Mouse (Mus musculus) cerebellum, postnatal 36 days (tissue): ENCODE measurements at regions not wholly inside any gene's neighbourhood (a gene's known extent, or its start where the extent isn't known, plus 50 kb on each side); places are given as distances from the start of the nearest gene placed in this dataset.

ENCODE experiments used
- DNase-seq, 2 experiments: peaks; one replicate each; pipeline ENCODE4 v3.0.0; 2021 to 2022; ENCODE audit warnings: mixed read lengths in 2 of 2

DNA sequence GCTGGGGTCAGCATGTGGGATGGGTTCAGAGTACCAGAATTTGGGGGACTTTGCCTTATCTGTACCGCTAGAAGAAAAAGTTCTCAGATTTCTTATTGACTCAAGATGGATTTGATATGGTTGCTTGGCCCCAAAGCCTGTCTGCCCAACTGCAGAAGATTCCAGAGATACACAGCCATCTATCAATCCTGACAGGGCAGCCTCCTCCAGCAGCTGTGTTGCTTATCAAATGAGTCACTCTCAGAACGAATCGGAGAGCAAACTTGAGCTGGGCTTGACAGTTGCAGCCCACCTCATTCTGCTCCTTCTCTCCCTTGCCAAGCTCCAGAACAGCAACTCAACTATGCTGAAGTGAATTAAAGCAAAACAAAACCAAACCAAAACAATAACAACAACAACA is 345.9 kb downstream of the Pik3r1 start:
- DNase-seq, result no peak

DNA sequence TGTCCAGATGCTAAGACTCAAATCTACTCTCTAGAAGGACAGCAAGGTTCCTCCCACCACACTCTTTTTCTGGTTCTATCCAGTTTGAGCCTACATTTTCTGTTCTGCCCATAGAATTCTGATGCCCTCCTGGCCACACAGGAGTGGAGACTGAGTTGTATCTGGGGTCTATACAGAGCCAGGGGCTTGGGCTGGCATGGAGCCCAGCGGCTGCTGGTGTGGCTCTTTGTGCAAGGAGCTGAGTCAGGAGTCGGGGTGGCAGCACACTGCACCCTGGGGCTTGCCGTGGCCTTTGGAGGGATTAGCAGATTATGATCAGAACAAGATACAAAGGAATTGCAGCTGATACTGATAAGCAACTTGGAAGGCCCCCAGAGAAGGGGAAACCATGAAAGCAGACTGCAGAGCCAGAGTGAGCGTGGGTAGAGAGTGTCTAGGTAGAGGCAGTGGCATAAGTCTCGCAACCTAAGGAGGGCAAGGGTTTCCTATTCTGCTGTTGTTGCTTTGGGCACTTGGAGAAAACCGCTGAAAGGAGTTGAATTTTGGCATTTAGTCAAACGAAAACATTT is 348.5 kb downstream of the Pik3r1 start:
- no peak for DNase-seq

- no peak for DNase-seq
Observed at GRCm38 (mm10) chr13:101418272-101418671, 349.7 kb downstream of the Pik3r1 start.

- no peak for DNase-seq
Observed at GRCm38 (mm10) chr13:101408885-101409284, 359.1 kb downstream of the Pik3r1 start.

DNA sequence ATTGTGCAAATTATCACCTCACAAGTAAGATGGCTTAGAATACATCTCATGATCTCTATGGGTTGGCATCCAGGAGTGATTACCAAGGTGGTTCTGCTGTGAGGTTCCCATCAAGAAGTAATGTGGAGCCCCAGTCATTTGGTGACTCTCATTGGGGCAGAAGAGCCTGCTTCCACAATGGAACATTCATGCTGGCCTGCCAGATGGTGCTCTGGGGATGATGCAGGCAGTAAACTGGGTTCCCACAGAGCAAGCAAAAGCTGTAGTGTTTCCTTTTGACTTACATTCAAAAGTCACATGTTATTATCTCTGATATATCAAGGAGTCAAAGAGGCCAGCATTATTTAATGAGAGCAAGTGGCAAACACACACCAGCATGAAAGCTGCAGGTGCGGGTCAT is 360.4 kb downstream of the Pik3r1 start:
- peak; percentile 88 to 89 for DNase-seq

- no peak for DNase-seq
Observed at GRCm38 (mm10) chr13:101373581-101374189, 394.3 kb downstream of the Pik3r1 start.

GRCm38 (mm10) chr13:101371906-101372305 is 396.1 kb downstream of the Pik3r1 start:
- DNase-seq, result no peak

DNA sequence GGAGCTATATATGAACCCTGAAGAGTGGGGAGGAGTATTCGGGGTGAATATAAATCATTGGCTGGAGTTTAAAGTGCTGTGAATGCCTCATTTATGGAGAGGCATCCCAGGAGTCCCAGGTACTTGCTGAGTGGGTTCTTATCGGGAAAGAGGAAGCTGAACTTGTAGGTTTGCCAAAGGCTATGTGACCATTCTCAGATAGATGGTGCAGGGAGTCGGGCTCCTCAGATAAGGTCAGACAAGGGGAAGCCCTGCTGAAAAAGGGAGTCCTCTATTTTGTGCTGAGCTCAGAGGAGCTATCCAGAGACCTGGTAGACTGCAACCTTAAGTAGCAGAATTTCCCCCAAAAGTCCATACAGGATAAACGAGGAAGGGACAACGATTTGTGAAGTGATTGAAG is 399.8 kb downstream of the Pik3r1 start:
- DNase-seq, result no peak

DNA sequence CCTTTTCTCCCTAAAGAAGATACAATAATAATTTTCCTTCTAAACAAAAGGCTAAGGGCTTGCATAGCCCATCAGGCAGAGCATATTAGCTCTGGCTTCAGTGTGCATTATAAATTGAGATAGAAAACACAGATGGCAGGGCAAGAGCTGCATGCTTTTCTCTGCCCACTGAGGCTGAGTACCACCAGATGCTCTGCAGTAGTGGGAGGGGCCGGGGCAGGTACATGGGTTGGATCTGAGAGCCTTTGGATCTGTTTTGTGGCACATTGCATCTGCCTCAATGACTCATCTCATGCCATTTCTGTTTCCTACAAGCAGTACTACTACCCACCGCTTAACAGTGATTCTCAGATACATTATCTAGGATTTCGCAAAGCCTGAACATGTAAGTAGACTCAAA is 412.7 kb downstream of the Pik3r1 start:
- DNase-seq, result no peak

GRCm38 (mm10) chr13:101351123-101351522 is 416.9 kb downstream of the Pik3r1 start:
- DNase-seq, result no peak

DNA sequence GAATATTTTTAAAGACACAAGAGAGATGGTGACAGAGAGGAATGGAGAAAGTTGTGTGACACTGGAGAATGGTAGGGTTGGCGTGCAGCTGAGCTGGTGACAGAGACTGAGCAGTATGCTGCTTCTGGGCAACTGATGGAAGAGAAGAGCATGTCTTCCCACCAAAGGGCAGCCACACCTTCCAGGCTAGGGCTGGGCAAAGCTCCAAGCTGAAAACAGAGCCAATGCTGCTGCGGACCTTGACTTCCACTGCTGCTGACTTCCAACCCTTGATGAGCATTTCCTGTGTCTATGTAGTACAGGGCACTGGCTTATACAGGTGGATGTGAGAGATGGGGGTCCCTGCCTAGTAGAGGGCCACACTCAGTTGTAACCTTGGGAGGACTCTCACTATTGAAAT is 418.7 kb downstream of the Pik3r1 start:
- DNase-seq, result no peak

GRCm38 (mm10) chr13:101338280-101338872 is 429.6 kb downstream of the Pik3r1 start:
- DNase-seq, result no peak

DNA sequence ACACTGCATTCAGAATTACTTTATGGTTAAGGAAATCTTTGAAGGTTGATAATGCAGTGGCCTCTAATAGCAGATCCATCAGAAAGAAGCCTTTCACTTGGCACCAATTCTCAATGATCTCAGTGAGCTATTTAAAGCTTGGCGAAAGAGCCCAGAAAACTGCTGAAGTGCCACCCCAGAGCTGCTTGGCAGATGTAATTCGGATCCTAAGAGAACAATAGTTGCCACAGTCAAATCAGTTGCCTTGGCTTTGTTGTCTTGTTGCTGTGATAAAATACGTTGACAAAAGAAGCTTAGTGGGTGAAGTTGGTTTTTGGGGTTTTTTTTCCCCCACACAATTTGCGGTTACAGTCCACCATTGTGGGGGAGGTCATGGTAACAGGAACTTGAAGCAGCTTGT is 449.4 kb downstream of the Pik3r1 start:
- DNase-seq, result peak; percentile 31 to 37

DNA sequence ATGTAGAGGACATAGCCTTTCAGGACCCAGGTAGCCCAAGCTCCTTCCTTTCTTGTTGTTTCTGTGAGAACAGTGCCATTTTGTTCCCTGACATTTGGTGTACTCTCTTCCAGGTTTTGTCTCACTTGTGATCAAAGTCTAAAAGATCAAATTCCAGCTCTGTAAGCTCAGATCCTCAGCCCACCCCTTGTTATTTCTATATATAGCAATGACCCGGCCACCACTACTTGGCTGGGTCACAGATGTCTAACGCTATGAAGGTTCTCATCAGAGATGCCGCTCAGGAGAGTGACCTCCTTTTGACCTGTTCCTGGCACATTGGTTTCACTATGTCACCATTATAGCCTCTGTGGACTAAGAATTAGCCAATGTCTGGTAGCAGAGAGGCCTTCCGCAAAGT is 451.7 kb downstream of the Pik3r1 start:
- DNase-seq, result no peak

DNA sequence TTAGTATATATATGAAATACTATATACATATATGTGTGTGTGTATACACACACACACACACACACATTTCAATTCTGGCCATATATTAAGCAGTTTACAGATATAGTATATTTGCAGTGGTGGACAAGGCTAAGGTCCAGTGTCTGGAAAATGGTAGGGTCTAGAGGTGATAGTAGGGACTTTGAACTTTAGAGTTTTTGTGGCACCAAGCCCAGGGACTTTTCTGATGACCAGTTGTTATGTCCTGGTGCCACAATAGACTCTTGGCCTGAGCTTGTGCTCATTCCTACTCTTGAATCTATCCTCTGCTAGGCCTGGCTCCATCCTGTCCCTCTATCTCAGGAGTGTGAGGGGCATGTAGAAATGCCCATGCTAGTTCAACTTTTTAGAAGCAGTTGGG is 454.0 kb downstream of the Pik3r1 start:
- DNase-seq, result no peak

- no peak for DNase-seq
Observed at GRCm38 (mm10) chr13:101311634-101312314, 456.2 kb downstream of the Pik3r1 start.

DNA sequence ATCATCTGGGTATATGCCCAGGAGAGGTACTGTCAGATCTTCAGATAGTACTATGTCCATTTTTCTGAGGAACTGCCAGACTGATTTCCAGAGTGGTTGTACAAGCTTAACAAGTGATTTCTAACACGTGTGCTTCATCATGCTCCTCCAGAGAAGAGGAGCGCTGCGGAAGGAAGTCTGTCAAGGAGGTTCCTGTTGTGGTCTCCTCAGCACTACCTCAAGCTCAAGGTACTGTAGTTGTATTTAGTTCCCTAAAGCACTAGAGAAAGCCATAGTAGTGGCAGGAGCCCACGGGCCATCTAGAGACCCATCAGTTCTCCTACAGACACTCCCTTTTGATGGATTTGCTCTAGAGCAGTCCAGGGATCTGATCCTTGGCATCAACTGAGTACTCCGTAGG is 459.3 kb downstream of the Pik3r1 start:
- no peak for DNase-seq

DNA sequence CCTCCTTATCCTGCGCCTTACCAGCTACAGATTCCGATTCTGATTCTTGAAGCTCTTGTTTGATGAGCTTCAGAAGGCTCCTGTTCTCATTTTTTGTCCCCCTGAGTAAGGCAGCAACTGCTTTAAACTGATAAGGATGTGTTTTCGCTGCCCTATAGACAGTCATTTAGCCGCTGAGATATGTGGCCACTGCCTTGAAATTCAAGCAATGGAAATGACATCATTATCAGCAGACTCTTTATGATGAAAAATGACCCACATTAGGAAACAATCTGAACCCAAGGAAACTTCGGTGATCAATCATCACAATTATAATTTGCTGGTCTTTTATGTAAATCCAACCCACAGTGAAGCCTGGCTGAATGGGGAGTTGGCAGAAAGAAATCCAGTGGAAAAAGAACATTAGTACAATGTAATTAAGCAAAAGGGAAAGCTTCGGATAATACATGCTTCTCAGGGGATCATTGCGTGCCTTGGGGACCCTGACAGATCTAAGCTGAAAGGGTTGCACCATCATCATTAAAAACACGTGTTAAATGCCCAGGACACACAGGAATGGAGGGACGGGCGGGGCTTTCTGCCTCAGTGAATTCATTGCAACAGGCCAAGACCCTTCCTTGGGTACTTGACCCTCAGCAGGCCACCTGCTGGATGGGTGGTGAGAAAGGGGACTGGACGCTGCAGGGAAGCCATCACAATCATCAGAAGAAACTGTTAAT is 462.2 kb downstream of the Pik3r1 start:
- DNase-seq, result no peak

DNA sequence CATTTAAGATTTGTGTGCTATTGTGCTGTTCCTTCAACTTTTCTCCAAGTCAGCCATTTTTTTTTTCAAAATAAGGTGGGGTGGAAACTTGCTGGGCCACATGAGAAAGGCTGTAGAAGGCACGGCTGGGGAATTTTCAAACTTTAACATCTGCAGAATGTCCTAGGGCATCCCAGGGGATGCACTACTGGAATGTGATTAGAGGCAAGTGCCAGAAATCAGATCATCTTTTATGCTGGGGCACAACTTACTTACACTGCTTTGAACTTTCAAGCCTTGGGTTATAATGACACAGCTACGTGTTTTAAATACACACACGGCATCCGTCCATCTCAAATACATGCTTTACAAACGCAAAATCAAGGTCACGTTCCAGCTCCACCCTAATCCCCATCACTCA is 463.0 kb downstream of the Pik3r1 start:
- no peak for DNase-seq

DNA sequence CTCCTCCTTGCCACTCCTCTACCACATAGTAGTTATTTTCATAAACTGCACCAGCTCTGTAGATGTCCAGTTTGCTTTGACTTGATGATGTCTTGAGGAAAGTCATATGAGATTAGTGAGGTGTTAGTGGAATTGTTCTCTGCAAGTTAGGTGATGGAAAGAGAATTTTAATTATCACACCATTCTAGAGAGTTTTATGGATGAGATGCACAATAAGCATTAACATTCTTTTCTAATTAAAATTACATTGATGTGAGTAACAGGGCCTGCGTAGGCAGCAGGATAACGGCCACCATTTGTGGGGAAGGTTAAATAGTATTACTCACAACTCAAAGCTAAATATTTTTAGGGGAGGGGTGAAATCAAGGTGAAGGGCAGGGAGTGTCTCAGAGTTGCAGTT is 466.7 kb downstream of the Pik3r1 start:
- no peak for DNase-seq

DNA sequence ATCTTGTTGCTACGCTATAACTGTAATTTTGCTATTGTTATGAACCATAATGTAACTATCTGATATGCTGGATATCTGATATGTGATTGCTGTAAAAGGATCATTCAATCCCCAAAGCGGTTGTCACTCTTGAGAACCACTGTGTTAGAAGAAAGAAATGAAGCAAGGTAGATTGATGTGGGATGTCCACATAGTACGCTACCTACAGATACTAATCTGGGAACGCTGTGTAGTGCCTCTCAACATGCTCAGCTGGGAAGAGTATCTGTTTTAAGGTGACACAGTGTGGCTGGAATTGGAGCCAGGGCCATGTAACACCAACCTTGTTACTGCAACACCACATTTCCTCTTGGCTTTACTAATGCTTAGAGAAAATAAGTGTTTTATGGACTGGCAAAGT is 456.2 kb upstream of the Slc30a5 start:
- DNase-seq, result no peak

- DNase-seq, result no peak
Observed at GRCm38 (mm10) chr13:101287131-101287530, 453.9 kb upstream of the Slc30a5 start.
